Mouse (Mus musculus) heart, adult 18-20 months (tissue): ENCODE measurements around the gene Gm49337. TPM values are rescaled to one million over a fixed set of nuclear protein-coding genes. Genes with fewer than 3 reads are reported as not detected.

Source experiments
- DNase-seq, 2 experiments: peaks; one replicate each; pipeline ENCODE4 v3.0.0; 2021 to 2022; ENCODE audit warnings: mixed read lengths in 1 of 2
- long read RNA-seq, 2 experiments: library from polyadenylated mRNA; stranded (forward); transcript quantifications; one replicate each; pipeline ENCODE4 v2.0.0; 2021
- total RNA-seq, 2 experiments: library from RNA; stranded (reverse); gene quantifications; 2 replicates each; pipeline ENCODE4 v1.2.3; 2021

The Gm49337 gene
- total RNA-seq, result not detected
- long read RNA-seq, experiment 1, result 0 reads
- long read RNA-seq, experiment 2, result 0 reads

DNA sequence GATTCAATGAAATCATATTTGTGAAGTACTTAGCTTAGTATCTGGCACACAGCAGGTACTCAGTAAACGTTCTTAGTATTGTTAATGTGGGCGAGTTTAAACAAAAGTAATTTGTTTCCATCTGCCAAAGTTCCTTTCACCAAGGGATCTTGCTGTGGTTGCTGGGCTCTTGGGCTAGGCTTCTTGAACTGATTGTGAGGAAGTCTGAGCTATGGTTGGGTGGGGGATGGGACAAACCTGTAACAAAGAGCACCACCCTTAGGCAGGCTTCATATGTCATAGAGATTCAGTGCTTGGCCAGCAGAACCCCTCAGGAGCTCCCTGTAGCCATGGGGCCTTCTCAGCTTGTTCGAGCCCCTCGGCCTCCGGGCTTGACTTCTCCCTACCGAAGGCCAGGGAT is at the start of gene Gm49337, which contains the start of gene 1700042G07Rik:
TSS of gene Gm49337 (plus strand) at position 313 of the 400 bp plus-strand sequence.
TSS of gene 1700042G07Rik (plus strand) at position 301 of the 400 bp plus-strand sequence.
- no peak for DNase-seq

DNA sequence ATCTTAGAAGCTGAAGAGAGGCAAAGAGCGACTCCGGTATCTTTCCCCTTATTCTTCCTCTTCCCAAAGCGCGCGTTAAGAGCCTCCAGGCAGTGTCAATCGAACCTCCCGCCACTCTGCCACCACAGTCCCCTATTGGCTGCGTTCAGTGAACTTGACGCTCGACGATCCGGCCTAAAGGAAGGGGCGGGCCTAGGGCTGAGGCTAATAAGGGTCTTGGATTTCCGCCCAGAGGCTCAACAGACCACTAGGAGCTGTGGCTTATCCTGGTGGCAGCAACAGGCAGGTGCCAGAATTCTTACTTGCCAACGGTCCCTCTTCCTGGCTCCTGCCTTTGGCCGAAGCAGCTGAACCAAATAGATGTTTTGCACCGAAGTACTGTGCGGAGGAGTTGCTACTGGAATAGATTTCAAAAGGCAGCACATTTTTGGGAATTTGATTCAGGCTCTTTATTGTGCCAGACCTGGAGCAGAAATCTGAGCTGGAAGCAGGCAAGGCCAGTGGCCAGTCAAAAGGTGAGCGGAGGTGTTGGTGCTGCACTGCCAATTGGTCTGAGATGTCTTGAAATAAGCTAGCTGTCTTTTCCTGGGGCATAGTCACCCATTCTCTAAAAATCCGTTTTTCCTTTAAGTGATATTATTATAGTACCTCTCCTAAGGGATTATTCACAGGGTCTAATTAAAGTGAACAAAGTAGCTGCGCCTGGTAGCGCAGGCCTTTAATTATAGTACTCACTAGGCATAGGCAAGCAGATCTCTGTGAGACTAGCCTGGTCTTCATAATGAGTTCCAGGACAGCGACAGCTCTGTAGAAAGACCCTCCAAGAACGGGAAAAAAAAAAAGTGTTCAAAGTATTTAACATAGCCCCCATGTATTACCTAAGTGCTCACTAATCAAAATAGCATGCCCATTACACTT is 49.3 kb upstream of the Gm49337 start, which contains the start of the genes Rad54l and Pomgnt1:
TSS of gene Rad54l (minus strand) at position 89 of the 918 bp plus-strand sequence.
TSS of gene Pomgnt1 (plus strand) at position 239 of the 918 bp plus-strand sequence.
- DNase-seq, result peak; percentile 86 to 90

DNA sequence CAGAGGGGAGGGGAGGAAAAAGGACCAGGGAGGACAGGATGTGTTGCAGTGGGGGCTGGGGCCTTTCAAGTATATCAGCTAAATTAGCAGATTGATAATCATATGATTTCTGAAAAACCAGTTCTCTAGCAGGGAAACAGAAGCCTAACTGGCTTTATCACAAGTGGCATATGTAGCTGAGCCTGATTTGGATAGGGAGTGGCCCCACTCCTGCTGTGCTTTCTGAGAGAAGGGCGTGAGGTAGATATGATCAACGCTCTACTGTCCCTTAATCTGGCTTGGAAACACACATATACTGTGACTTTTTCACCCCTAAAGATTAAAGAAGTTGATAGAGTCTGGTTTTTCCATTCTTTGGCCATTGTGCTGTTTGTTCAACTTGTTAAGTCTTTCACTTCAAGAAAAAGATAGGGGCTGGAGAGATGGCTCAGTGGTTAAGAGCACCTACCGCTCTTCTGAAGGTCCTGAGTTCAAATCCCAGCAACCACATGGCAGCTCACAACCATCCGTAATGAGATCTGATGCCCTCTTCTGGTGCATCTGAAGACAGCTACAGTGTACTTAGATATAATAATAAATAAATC is 47.3 kb upstream of the Gm49337 start:
- DNase-seq, result no peak

DNA sequence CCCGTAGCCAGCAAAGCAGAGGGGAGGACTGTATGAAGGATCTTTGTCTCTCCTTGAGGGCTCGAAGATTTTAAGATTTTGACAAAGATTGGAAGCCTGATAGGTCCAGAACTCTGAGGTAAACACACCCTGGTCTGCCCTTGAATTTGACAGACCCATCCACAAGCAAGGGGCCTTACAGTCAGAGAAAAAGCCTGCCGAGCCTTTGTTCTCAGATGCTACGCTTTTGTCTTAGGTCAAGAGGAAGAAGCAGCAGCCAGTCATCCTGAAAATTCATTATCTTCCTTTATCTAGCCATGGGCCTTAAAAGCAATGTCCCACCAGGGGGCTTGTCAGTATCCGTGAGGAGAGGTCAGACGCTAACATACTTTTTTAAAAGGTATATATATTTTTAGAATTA is 45.2 kb upstream of the Gm49337 start:
- DNase-seq, result no peak

DNA sequence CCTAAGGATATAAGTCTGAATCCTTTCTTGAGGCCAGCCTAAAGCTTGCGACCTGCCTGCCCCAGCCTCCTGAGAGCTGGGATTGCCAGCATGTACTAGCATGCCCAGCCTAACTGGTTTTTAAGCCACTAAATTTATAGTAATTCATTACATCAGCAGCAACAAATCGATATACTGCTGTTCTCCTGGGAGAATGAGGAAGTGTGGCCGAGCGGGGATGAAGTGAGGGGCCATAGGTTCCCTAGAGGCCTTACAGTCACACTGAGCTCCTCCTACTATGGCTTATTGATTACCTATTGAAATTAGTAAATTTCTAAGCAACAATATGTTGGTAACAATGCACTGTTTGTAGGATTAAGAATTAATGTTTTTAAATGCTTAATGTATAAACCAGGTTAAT is 40.1 kb upstream of the Gm49337 start:
- DNase-seq, result no peak

DNA sequence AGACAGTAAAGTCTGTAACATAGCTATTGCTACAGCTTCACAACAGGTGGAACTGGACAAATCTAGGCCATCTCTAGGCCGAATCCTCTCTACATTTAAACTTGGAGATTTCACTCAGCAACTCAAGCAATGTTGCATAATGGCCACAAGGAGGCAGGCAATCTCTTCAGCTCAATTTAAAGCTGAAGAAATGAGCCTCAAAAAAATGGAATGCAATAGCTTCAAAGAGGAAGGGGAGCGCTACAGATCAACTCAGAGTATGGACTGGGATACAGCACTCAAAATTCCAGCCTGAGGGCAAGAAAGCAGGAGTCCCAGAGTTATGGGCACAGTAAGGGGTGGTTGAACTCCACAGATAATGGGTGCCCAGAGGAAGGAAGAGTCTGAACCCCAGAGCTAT is 38.2 kb upstream of the Gm49337 start:
- no peak for DNase-seq

DNA sequence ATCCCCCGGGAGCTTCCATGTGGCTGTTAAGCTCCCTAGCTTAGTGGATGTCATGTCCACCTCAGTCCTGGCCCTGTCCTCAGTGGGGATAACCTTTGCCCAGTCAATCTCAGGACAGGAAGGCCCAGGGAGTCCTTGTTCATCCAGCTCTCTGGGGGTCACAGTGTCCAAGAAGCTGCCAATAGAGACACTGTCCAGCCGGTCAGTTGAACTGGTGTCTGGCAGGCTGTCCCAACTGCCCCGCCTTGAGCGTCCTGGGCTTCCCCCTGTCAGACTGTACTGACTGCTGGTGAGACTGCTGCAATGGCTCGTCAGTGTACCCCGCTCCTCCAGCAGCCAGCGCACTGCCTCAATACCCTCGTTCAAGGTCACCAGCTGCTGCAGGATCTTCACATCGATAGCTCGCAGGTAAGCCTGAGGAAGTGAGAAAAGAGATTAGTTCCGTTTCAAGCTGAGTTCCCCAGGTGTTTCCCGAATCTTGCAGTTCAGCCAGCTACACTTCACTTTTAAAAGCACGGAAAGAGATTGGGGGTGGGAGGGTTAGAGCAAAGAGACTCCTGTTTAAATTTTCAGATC is 35.7 kb upstream of the Gm49337 start:
- peak in 1 of 2 experiments; percentile 33 for DNase-seq

DNA sequence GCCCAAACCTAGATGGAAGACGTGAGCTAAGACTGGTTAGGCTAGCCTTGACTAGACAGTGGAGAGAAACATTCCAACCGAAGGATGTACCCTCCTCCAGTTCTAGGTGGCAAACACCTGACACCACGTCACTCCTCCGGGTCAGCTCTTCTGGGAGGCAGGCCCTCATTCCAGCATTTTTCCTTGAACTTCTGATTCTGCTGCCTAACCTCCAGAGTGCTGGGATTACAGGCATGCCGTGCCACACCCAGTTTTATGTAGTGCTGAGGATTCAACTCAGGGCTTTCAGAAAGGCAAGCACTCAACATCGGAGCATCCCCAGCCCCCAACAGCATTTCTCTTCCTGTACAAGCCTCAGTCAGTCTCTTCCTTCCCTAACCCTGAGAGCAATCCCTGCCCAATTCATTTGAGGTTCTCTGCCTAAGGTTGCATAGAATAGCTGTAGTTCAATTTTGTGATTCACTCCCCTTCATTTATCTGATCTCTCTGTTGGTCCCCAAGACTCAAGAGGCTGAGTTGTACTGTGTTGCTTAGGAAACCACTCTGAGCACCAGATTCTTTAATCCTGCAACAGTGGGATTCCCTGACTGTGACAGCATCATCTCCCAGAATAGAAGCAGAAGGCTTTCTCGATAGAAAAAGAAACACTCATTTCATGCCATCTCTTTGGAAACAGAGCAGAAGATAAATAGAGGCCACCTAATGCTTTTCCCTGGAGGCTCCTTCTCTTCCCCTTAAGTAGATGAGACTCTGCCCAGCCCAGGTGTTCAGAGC is 32.2 kb upstream of the Gm49337 start:
- no peak for DNase-seq

DNA sequence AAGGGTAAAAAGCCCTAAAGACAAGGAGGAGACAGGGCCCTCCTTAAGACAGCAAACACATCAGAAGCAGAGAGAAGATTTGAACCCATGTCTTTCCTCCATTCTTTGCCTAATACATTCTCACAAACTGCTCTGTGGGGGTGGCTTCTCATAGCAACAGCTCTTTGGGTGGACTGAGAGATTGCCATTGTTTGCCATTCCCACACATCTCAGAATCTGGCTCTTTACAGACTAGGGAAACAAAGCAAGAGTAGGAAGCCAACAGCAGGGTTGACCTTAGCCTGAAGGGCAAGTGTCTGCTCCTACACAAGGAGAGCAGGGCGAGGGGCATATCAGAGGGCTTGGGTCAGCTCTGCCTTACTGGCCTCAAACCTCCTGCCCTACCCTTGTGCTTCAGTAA is 31.4 kb upstream of the Gm49337 start:
- no peak for DNase-seq

DNA sequence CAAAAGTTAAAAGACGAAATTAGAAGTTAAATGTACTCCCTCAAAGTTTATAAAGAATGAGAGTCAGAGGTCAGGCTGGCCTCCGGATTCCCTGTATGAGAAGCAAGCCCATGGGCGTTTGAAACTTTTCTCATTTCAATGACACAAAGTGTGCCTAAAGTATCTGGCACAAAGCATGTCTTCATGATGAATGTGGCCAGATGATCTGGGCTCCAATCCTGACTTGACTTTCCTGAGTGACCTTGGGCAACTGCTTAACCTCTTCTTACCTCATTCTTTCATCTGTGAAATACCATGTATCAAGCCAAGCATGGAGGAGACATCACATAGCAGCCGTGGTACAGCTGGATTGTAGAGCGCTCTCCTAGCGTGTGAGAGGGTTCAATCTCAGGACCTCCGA is 30.9 kb upstream of the Gm49337 start:
- DNase-seq, result no peak

DNA sequence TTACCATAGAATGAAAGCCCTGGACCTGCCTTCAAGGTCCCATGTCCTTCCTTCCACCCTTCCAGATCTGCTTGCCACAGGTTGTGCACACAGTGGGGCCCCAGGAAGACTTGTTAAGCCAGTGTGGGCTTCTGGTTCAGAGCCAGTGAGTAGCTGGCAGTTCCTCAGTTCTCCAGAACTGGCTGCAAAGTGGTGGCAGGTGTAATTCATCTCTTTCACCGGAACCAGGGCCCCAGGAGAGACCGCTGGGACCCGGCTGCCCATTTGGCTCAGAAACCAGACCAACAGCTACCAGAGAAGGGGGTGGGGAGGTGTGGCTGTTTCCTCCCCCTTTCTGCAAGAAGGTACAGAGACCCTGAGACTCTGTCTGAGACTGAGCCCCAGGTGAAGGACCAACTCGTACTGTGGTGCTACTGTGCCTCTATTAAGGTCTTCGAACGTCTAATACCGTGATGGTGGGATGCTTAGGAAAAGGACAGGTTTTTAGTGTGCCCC is 29.8 kb upstream of the Gm49337 start:
- peak; percentile 36 to 41 for DNase-seq

DNA sequence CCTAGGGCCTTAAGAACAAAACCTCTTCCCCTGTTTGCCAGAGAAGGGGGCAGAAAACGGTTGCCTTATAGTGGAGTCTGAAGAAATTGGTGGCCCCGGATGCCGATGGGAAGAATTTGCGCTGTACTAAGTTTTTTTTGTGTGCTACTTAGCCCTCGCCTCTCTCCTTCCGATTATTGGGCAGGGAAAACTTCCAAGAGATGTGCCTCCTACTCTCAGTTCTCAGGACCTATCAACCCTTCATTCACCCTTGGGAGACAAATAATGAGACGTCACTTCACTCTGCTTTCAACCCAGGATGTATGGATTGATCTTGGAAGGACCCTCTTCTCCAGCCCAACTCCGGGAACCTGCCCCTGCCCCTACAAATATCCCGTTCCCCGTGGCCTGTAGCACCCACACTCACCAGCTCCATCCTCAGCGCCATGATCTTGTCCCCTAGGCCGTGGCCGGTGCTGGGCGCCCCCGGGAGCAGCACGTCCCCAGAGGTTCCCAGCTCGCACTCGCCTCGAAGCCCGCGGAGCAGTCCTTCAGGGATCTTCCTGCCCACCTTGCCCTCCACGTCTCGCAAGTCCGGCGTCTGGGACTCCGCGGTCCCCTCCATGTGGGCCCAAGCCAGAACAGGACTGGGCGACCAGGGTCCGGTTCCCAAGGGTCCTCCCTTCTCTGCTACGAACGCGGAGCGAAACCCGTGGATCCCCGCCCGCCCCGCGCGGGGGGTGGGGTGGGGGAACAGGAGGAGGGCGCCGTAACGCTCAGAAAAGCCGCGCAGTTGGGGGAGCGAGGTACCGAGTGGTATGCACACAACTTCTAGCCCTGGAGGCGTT is 29.1 kb upstream of the Gm49337 start:
- DNase-seq, result peak; percentile 75 to 84

DNA sequence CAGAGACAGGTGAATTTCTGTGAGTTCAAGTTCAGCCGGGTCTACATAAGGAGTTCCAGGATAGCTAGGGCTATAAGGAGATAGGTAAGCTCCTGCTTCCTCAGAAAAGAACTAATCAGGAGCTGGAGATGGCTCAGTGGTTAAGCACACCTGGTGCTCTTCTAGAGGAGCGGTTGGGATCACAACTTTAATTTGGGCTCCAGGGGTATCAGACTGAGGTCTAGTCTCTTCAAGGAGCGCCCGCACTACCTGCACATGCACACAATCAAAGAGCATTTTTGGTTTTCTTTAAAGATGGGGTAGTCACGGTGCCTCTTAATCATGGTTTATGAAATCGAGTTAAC is 23.4 kb upstream of the Gm49337 start:
- DNase-seq, result no peak

DNA sequence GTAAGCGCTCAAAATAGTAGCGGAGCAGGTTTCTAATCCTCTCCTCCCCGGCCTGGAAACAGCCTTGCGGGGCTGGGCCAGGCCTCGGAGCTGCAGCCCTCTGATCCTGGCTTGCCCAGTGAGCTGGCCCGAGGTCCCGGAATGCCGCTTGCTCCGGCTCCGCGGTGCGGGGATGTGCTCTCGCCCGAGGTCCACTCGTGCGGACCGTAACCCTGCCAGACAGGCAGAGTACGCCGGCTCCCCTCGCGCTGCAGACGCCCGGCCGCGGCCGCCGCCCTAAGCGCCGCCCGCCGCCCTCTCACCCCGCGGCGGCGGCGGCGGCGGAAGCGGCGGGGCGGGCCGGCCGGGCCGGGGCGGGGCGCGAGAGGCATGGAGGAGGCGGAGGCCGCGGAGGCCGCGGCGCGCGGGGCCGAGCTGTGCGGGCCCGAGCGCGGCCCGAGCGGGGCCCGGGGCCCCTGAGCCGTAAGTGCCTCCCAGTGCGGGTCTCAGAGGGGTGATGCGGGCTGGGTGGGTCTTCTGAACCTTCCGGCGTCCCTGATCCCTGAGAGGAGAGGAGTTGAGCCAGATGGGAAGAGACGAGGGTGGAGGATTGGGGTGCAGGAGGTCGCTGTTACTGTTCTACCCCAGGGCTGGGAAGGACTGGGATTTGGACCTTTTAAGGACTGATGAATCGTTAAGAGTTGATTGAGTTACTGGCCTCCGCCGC is 22.9 kb upstream of the Gm49337 start:
- DNase-seq, result peak; percentile 77 to 78

DNA sequence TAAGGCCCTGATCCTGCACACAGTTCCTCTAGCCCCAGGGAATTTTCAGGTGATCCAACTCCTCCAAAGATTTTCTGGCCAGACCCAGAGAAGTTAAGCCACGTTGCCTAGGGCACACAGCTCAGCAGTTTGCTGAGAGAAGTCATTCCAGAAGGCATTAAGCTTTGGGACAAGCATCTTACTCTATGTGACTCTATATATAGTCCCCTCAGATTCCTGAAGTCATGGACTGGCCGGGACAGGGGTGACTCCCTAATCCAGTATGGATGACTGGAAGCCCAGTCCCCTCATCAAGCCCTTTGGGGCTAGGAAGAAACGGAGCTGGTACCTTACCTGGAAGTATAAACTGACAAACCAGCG is 22.3 kb upstream of the Gm49337 start:
- DNase-seq, result no peak

DNA sequence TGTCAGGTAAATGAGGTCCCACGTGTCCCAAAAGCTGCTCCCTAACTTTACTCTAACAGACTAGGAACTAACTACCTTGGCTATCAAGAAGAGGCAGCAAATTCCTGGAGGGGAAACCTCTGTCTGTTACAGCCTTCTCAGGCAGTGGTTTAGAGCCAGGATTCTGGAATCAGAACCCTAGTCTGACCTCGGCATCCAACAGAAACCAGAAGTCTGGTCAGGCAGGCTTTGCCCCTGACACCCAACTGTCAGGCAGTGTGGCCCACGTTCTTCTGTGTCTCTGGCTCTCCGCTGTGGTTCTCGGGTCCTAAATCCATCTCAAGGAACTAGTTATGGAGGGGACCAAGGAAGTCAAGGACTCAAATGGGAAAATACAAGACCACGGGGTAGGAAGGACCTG is 21.9 kb upstream of the Gm49337 start, which contains the start of gene Lurap1:
TSS of gene Lurap1 (minus strand) at position 101 of the 400 bp plus-strand sequence.
- DNase-seq, result no peak

DNA sequence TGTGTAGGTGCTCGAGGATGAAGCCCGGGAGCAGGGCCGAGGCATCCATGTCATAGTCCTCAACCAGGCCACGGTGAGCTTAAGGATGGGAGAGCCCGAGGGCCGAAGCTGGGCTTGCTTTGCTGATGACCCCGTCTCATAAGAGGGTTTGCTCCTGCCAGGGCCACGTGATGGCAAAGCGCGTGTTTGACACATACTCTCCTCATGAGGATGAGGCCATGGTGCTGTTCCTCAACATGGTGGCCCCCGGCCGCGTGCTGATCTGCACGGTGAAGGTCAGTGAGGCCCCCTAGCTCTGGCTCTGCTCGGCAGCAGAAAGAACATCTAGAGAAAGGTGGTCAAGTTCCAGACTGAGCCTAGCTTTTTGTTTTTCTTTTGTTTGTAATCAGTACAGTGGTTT is 20.5 kb upstream of the Gm49337 start:
- DNase-seq, result no peak

DNA sequence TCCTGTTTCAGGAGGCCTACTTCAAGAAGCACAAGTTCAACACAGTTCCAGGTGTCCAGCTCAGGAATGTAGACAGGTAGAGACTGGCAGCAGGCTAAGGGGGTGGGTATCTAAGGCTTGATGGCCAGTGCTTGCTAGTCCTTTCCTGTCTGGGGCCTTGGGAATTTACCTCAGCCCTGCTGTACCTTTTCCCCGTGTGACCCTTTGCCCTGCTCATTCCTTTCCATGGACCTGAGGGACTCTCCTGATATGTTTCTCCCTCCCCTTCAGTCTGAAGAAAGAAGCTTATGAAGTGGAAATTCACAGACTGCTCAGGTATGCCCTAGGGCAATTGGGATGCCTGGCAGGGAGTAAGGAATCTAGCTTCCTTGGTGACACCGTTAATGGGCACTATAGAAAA is 15.3 kb upstream of the Gm49337 start:
- no peak for DNase-seq

DNA sequence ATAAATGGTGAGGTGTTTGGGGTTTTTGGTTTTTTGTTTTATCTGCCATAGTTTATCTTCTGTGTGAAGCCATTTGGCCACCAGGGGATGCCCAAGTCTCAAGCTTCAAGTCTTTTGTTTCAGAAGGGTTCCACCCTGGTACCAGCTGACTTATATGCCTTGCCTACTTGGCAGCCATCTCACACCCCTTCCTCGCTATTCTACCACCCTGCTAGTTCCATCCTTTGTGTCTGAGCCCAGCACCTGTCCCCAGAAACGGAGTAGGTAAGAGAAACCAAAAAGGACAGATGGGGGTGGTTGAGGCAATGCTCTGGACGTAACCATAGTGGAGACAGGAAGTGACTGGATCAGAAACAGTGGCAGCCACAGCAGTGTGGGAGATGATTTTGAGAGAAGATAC is 13.3 kb upstream of the Gm49337 start:
- no peak for DNase-seq

DNA sequence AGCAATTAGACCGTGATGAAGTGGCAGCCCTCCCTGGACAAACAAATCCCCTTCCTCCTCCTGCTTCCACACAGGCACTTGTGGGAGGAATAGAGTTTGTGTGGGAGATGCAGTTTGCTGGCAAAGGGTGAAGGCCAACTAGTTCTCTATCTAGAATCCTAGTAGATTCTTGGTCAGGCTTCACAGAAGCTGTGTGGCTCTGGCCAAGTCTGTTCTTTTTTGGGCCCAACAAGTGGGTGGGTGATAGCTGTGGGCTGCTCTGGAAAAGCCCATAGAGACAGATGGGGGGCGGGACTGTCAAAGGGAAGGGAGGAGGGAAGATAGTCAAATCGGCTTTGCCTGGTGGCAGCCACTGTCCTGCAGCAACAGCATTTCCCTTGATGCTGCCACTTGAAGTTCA is 12.4 kb upstream of the Gm49337 start:
- DNase-seq, result peak in 1 of 2 experiments; percentile 59
